Mouse (Mus musculus) left cerebral cortex, adult 11 months (tissue): ENCODE measurements around the gene Ceacam11.
"Not testable (repeated sequence)": the region's sequence is repeated elsewhere in the genome, so short reads cannot be mapped to it uniquely, and the experiment has no call there.

ENCODE experiments used
- DNase-seq: peaks from one replicate; pipeline ENCODE4 v3.0.0; 2022; ENCODE audit warnings: low spot score

The Ceacam11 gene

GRCm38 (mm10) chr7:17971824-17972223 lies at the start of gene Ceacam11:
Gene Ceacam11 (plus strand): TSS chr7:17972124.
- no peak for DNase-seq

DNA sequence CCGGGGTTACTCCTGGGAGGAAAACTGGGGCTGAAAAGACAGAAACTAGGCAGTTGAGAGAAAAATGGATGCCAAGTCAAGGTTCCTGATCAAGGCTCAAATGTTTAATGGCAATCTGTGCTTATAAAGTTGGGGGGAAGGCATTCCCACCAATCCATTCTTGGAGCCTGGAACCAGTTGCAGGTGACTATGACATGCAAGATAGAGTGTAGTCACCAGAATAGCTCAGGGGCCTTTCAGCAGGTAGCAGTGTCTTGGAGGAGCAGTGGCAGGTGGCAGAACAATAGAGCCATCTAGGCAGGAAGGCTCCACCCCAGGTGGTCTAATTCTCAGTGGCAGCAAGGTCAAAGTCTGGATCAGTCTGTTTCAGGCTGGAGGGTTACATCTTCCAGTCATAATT lies 29.2 kb downstream of the Ceacam11 start:
- DNase-seq = not testable (repeated sequence)

GRCm38 (mm10) chr7:18009589-18009988 lies 37.7 kb downstream of the Ceacam11 start, which contains the start of gene Ceacam13:
Gene Ceacam13 (plus strand): TSS chr7:18009889.
- DNase-seq = no peak
